Mouse (Mus musculus) T-helper 1 cell (primary cell): ENCODE measurements around the gene Cnnm4.

ENCODE experiments used
- in situ Hi-C: fragments of 300-600 bp; cut with MboI, MseI; formaldehyde crosslinking; loops from one replicate; pipeline ENCODE4 v1.15.1; 2025; ENCODE audit warnings: high pct_unique_total_duplicates

The Cnnm4 gene

DNA sequence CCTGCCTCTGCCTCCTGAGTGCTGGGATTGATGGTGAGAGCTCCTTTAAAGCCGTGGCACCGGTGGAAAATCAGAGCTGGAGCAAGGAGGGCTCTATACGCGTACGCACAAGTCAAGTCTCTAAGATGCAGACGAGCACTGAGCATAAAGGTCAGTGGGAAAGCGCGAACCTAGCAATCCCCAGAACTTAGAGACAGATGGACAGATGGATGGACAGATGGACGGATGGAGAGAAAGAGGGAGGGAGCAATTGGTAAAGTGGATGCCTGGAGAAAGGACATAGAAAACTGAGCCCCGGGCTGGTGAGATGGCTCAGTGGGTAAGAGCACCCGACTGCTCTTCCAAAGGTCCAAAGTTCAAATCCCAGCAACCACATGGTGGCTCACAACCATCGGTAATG is 69.4 kb downstream of the Cnnm4 start:
- in situ Hi-C loops = no loop called here

DNA sequence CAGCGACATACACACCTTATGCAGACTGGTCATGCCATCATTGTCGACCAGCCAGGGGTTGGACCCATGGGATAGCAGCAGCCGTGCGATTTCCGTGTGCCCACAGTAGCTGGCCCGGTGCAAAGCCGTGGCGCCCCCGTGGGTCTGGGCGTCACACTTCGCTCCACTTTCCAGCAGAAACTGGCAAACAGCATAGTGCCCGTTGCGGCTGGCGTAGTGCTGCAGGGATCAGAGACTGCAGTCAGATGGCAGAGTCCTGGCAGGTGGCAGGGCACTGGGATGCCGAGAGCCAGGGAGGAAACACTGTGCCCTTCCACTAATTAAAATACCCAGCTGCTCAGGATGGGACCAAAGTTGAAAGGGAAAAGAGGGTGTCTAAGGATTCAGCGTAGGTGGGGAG is 70.4 kb downstream of the Cnnm4 start:
- in situ Hi-C loops = no loop called here

DNA sequence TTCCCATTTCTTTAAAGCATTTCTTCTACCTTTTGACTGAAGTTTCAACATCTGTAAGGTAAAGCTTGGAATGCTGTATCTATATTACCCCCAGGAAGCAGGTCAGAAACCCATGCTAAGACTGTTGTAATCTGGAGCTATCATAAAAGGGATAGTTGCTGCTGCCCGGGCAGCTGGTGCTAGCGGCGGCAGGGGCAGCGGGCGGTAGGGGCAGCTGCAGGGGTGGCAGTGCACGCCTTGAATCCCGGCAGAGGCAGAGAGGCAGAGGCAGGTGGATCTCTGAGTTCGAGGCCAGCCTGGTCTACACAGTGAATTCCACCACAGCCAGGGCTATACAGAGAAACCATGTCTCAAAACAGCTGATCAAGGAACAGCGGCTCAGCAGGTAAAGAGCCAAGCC is 71.5 kb downstream of the Cnnm4 start:
- in situ Hi-C loops = no loop called here

- in situ Hi-C loops = no loop called here
These were observed 74.0 kb downstream of the Cnnm4 start for GRCm38 (mm10) chr1:36545382-36545781.

- in situ Hi-C loops = no loop called here
These were observed 74.6 kb downstream of the Cnnm4 start for GRCm38 (mm10) chr1:36545845-36546600.

DNA sequence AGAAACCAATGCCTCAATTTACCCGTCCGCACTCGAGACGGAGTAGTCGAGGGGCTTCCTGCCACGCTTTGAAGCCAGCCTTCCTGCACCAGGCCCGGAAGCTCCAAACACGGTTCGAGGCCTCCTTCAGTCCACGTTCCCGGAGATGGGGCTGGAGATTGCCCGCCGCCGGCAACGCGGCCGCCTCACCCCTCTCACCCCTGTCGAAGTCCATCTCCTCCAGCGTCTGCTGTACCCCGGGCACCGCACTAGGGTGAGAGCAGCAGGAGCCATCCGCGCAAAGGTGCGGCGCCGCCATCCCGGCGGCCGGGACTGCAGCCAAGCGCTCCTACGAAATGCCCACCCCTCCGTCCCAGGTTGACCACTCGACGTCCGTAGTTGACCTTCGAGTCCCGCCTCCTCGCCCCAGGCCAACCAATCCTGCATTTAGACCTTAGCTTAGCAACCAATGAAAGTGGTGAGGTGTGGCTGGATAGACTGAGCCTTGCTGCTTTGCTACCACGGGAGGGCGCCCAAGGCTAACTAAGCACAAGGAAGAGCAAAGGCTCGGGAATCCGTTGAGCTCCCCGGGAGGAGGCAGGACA is 75.6 kb downstream of the Cnnm4 start, which contains the start of gene Ankrd39:
TSS of gene Ankrd39 (minus strand) at position 558 of the 584 bp plus-strand sequence.
- in situ Hi-C loops = no loop called here

DNA sequence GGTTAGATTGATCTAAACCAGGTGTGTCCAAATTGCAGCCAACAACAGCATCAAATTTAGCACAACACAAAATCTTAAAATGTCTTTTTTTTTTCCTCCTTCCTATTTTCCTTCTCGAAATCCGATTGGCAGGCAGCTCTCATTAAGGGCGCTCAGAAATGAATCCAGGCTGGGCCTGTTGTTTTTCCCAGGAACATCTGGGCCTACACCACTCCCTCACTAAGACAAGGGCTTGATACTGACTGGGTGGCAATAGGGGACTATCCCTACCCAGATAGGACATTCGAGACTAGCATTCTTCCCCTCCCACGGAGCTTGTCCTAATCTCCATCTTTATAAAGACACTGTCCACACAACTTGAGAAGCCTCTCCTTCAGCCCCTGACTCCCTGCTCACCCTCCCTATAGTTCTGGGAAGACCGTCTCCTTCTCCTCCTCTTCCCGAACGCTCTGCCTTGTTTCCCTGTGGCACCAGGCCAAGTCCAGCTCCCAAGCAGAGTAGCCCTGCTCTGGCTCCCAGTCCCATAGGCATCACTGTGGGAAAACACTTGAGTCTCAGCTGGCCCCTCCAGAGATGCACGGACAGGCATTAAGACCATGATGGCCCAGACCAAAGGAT is 76.7 kb downstream of the Cnnm4 start:
- in situ Hi-C loops = no loop called here

DNA sequence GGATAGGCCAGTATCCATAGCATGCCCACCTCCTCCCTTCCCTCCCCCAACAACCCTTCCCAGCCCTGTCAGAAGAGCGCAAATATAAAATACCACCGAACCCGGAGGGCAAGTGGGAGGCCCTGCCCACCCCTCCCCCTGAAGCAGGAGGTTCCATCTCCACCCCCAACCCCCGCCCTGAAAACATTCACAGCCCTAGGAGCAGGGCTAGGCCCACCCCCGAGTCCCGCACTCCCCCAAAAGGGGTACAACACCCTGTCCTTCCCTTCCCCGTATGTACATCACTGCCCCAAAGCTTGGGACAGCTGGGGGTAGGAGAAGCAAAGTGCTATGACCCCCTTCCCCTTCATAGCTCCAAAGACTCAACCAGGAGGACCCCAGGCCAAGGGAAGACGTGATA is 77.4 kb downstream of the Cnnm4 start:
- in situ Hi-C loops = no loop called here

- in situ Hi-C loops = no loop called here
These were observed 78.1 kb downstream of the Cnnm4 start for GRCm38 (mm10) chr1:36549491-36549890.

GRCm38 (mm10) chr1:36550075-36550863 is 78.8 kb downstream of the Cnnm4 start:
- in situ Hi-C loops = loop anchor here (5.0 kb wide), 2 partner anchors 82 to 132 kb away; partner anchors contain the start of gene Fam178b

DNA sequence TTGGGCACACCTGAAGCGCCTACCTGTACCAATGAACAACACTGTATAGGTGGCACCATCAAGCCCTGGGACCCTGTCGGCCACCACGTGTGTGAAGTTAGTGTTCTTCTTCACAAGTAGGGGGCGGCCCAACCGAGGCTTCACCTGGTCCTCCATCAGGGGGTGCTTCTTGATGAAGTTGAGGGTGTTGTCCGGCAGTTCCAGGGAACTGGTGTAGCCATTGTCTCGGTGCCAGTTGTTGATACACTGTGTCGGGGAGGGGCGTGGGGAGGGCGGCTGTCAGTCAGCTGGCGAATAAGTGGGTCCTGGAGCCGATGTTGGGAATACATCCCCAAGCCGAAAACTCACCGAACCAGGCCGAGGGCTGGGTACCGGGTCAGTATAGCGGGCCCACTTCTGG is 80.5 kb downstream of the Cnnm4 start:
- in situ Hi-C loops = loop anchor here (5.0 kb wide), 2 partner anchors 80 to 130 kb away; partner anchors contain the start of gene Fam178b

GRCm38 (mm10) chr1:36552506-36552905 is 81.1 kb downstream of the Cnnm4 start:
- in situ Hi-C loops = loop anchor here (5.0 kb wide), 2 partner anchors 80 to 130 kb away; partner anchors contain the start of gene Fam178b

DNA sequence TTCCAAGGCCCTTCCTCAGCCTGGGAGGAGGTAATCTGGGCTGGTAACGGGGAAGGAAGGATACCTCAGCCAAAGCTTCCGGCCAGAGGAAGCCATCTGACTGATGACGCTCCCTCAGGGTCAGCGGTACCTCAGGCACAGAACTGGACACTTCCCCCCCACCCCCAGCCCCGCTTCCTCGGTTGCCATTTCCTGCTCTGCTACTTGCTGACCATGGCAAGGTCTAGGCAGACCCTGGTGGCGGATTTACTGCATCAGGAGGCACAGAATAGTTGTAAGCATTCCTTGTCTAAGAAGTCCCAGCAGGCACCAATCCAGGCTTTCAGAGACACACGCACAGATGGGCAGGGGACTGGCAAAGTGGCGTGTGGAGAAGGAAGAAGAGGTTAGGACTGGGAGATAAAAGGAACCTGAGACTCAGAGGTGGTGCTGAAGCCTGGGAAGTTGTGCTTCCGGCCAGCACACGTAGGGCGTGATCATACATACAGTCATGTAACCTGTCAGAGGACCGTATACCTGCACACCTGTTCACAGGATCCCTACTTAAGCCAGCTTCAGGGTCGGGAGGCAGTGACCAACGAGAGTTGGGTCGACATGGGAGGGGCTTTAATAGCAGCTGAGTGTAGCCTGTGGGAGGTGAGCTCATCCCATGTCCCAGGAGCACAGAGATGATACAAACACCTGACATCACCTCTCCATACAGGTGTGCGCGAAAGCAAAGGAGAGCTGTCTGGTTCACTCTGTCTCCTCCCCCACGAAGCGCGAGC is 83.4 kb downstream of the Cnnm4 start:
- in situ Hi-C loops = loop anchor here (5.0 kb wide), 2 partner anchors 77 to 127 kb away; partner anchors contain the start of gene Fam178b

DNA sequence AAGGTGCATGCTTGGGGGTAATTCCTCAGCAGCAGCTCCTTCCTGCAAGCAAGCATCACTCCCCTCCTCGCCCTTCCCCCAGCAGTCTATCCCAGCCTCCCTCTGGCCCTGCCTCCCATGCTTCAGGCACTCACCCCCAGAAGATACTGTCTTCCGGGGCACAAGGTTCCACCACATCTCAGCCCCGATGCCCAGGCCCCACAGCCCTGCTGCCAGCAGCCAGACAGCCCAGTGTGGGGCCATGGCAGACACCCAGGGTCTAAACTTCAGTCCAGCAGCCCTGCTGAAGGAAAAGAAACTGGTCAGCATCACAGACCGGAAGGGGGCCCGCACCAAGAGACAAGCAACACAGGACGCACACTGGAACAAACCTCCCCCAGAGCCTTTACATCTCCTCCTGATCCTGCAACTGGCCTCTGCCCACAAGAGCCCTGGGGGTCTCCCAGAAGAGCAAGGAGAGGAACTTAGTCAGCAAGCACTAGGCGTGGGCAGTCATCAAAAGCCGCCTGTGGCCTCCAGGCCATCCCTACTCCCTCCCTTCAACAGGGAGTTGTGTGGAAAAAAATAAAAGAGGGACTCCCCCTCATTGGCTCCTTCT is 84.5 kb downstream of the Cnnm4 start:
- in situ Hi-C loops = no loop called here

DNA sequence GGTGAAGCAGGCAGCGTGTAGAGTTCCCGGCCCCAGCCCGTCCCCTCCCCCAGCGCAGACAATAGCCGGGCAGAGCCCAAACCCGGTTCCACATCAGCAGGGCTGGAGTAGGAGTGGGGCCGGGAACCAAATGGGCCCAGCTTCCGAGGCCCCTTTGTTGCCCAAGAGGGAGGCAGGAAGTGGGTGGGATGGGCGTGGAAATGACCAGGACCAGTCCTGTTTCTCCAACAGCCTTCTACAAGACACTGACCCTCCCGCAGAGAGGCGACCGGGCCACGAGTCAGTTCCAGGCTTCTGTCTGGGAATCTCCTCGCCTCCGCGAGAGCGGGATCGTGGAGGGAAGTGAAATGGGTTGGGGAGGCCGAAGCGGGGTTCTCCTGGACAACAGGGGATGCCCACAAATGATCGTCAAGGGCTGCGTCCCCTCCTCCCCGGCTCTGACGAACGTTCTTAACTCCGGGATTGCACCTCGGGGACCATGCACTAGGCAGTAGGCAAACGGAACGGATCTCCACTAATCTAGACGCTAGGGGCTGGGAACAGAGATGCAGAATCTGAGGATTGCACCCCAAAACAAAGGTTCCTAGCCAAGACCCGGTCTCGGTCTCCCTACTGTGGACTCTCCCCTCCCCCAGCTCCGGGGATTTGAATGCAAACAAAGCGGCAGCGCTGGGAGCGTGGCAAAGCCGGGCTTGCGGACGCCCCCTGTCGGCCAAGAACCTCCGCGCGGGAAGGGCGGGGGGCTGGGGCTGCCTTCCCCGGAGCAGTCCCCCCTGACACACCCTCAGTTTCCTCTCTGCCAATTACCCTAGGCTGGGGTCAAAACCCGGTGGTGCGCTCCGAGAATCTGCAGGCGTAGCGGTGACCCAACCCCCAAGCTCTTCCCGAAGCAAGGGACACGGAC is 85.4 kb downstream of the Cnnm4 start:
- in situ Hi-C loops = no loop called here

DNA sequence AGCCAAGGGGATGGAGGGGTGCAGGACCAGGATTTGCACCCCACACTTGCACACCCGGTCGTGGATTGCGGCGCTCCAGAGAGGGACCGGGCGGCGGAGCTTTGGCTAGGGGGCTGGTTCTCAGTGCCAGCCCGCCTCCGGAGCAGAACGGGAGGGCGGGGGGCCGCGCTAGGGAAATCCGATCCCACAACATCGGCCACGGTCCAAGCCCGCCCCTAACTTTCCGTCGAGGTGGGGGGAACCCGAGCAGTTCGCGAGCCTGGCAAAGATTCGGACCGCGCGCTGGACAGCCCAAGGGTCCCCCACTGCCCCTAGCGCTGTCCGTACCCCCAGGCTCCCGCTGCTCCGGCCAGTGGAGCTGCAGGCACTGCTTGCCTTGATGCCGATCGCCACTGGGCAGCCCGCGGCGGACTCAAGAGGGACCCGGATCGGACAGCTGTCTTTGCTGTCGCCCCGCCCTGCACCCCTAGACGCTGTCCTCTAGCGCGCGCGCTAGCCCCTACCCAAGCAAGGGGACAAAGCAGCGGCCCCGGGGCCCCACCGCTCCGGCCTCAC is 86.1 kb downstream of the Cnnm4 start:
- in situ Hi-C loops = no loop called here
